Mouse (Mus musculus): Measurements from ENCODE around the gene Unc5b. TPM values are rescaled to one million over a fixed set of nuclear protein-coding genes. Genes with fewer than 3 reads are reported as not detected.

Gene Unc5b
- polyA plus RNA-seq, 1 experiment from 2014 or later, result 10.5 TPM

DNA sequence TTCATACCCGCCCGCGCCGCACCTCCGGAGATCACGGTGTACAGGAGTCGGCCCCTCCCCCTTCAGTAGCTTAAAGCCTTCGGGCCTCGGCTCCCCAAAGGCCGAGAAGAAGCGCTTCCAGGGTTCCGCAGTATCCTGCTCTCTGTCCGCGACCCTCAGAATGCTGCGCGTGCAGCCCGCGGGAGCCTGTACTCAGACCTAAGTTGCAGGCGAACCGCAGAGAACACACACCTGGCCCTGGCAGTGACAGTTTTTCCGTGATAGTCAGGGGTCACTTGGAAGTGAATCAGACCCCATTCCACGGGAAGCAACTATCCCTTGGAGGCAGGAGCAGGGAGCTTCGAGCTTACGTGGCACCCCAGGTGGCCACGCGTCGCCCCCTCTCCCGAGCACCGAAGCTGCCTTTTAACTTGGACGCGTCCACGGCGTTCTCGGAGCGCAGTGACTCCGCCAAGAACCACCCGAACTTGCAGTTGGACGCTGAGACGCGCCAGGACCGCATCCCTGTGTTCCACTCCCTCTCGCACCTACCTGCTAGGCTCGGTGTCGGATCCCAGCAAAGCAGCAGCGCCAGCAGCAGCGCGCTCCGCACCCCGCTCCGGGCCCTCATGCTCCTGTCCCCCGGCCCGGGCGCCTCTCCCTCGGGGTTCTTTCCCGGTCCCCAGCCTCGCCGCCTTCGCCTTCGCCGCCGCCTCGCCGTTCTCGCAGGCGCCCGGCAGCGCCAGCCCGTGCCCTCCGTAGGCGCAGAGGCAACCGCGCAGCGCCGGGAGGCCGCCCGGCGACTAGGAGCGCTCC lies 628 bp downstream of the Unc5b start:
- H3K9ac ChIP-seq (replicated peaks; ENCODE audit: low read length), result peak overlapping the region; percentile 93
- ATAC-seq (ENCODE audit: low FRiP score, low TSS enrichment), result peak; percentile 10; the same call in 1 of the 2 replicates
- peaks cover 53% of the 10 kb centered on the region for H3K4me1 ChIP-seq (ENCODE audit: insufficient read depth, low read length)
- peak overlapping the region; percentile 79 for H3K4me3 ChIP-seq (ENCODE audit: low read length)
- peak overlapping the region; percentile 91 for H3K4me2 ChIP-seq (replicated peaks; ENCODE audit: low read depth, low read length)
- H3K9me3 ChIP-seq (ENCODE audit: low read length), result no peaks in the 10 kb centered on the region
- peaks cover 58% of the 10 kb centered on the region for H3K27me3 ChIP-seq (ENCODE audit: insufficient read depth, low read length)
- no peaks in the 10 kb centered on the region for H3K36me3 ChIP-seq (ENCODE audit: insufficient read depth, low read length)
- peak overlapping the region; percentile 85 for H3K27ac ChIP-seq (ENCODE audit: low read length)
- under 1% methylated on average over 78 of the region's 78 CpGs for WGBS

DNA sequence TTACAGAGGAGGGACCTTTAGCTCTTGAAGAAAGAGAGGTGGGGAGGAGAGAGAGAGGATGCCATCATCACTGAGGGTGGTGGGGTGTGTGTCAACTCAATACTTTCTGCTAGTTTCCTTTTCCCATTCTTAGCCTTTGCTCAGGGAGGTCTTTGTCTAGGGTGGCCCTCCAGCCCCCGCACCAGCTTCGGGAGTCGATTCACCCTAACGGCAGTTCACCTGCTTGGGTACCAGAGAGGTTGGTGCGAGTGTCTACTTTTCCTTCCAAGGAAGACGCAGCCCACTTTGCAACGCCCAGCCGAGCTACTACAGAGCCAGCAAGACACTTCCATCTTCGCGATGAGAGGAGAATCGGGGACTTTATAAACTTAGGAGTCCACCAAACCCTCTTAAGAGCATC lies 1.4 kb downstream of the Unc5b start:
- H3K36me3 ChIP-seq (ENCODE audit: insufficient read depth, low read length), result no peaks in the 10 kb centered on the region
- peak overlapping the region; percentile 91 for H3K4me2 ChIP-seq (replicated peaks; ENCODE audit: low read depth, low read length)
- WGBS, result under 1% methylated on average over 11 of the region's 11 CpGs
- H3K27me3 ChIP-seq (ENCODE audit: insufficient read depth, low read length), result peaks cover 58% of the 10 kb centered on the region
- no peak for ATAC-seq (ENCODE audit: low FRiP score, low TSS enrichment)
- H3K27ac ChIP-seq (ENCODE audit: low read length), result no peak overlapping the region
- peaks cover 61% of the 10 kb centered on the region for H3K4me1 ChIP-seq (ENCODE audit: insufficient read depth, low read length)
- no peaks in the 10 kb centered on the region for H3K9me3 ChIP-seq (ENCODE audit: low read length)
- H3K9ac ChIP-seq (replicated peaks; ENCODE audit: low read length), result peak overlapping the region; percentile 93
- peak overlapping the region; percentile 79 for H3K4me3 ChIP-seq (ENCODE audit: low read length)

DNA sequence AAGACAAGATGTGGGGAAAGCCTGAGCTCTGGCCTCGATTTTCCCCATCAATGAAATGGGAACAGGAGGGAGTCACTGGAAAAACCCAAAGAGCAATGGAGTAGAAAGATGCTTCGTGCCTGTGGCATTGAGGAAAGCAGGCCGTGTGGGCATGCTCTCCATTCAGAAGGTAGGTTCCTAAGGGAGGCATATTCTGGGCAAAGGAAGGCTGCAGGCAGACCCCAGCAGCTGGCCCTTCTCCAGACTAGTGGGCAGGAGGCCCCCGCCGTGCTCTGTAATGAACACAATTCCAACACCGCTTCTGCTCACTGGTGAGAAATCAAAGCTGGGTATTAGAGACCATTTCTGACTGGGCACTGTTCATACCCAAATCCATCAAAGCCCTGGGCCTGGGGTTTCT lies 2.3 kb downstream of the Unc5b start:
- Histone ChIP-seq H3K9me3 (ENCODE audit: low read length) (no peaks in the 10 kb centered on the region), H3K4me3 (ENCODE audit: low read length) (peak overlapping the region; percentile 79), H3K36me3 (ENCODE audit: insufficient read depth, low read length) (no peaks in the 10 kb centered on the region), H3K4me1 (ENCODE audit: insufficient read depth, low read length) (peaks cover 70% of the 10 kb centered on the region), H3K27ac (ENCODE audit: low read length) (no peak overlapping the region), H3K9ac (replicated peaks; ENCODE audit: low read length) (peak overlapping the region; percentile 93; the same call in 1 of the 2 replicates), H3K4me2 (replicated peaks; ENCODE audit: low read depth, low read length) (peak overlapping the region; percentile 91), H3K27me3 (ENCODE audit: insufficient read depth, low read length) (peaks cover 50% of the 10 kb centered on the region)
- WGBS, result 40% methylated on average over 6 of the region's 6 CpGs
- ATAC-seq (ENCODE audit: low FRiP score, low TSS enrichment), result no peak

DNA sequence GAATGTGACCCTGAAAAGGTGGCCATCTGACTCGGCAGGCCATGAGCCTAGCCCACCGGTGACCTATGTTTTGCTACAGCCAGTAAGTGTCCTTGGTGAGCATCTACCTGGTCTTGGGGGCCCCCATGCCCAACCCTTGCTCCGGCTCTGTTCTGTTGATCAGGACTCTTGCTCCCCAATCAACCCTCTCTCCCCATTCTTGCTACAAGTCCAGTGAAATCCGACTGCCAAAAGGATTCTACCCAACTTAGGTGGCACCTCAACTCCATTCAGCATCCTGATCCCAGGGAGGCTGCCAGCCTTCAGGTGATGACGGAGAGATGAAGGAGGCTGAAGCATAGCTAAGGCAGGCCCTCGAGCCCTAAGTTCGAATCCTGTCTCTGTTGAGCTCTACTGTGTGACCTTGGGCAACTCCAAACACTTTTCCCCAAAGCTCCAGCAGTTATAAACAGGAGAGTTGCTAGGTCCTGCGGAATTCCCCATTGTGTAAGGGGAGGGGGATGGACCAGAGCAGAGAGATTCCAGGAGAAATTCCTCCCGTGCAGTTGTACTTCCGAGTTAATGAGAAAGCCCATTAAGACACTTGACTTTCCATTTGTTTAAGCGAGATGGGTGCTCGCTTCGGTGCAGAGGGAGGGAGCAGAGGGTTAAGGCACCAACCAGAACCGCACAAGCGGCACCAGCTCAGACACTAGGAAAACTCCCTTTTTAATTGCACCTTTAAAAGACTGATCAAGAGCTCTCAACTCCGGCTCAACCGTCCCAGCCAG lies 3.3 kb downstream of the Unc5b start:
- 36% methylated on average over 17 of the region's 17 CpGs for WGBS
- Histone ChIP-seq H3K4me2 (replicated peaks; ENCODE audit: low read depth, low read length) (peak overlapping the region; percentile 91), H3K9me3 (ENCODE audit: low read length) (no peaks in the 10 kb centered on the region), H3K4me1 (ENCODE audit: insufficient read depth, low read length) (peaks cover 80% of the 10 kb centered on the region), H3K4me3 (ENCODE audit: low read length) (peak overlapping the region; percentile 79), H3K36me3 (ENCODE audit: insufficient read depth, low read length) (no peaks in the 10 kb centered on the region), H3K9ac (replicated peaks; ENCODE audit: low read length) (0 out of 2 replicates have a peak overlapping the region, but pooled peaks have one; percentile 1), H3K27ac (ENCODE audit: low read length) (no peak overlapping the region; the same call in 1 of the 2 replicates), H3K27me3 (ENCODE audit: insufficient read depth, low read length) (peaks cover 42% of the 10 kb centered on the region)
- no peak for ATAC-seq (ENCODE audit: low FRiP score, low TSS enrichment)

DNA sequence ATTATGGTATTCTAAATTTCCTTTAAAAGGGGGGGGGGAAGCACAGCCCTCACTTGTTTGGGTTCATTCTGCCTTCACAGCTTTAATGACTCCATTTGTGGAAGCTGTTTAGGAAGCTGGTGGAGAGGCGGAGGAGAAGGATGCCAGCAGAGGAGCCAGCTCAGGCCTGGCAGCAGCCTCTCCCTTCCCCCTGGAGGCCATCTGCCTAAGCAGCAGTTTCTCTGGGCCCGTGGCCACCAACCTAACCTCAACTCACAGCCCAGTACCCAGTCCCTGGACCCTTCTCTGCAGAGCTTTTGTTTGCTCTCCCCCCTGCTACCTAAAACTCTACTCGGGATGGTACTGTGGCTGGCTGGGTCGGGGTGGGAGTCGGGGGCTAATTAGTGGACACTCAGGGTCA lies 4.1 kb downstream of the Unc5b start:
- Histone ChIP-seq H3K27me3 (ENCODE audit: insufficient read depth, low read length) (peaks cover 34% of the 10 kb centered on the region), H3K9ac (replicated peaks; ENCODE audit: low read length) (peak overlapping the region; percentile 50), H3K4me1 (ENCODE audit: insufficient read depth, low read length) (peaks cover 87% of the 10 kb centered on the region), H3K27ac (ENCODE audit: low read length) (peak overlapping the region; percentile 71; the same call in 1 of the 2 replicates), H3K9me3 (ENCODE audit: low read length) (no peaks in the 10 kb centered on the region), H3K4me2 (replicated peaks; ENCODE audit: low read depth, low read length) (peak overlapping the region; percentile 91), H3K36me3 (ENCODE audit: insufficient read depth, low read length) (no peaks in the 10 kb centered on the region), H3K4me3 (ENCODE audit: low read length) (peak overlapping the region; percentile 79)
- no peak for ATAC-seq (ENCODE audit: low FRiP score, low TSS enrichment)
- 12% methylated on average over 5 of the region's 5 CpGs for WGBS

DNA sequence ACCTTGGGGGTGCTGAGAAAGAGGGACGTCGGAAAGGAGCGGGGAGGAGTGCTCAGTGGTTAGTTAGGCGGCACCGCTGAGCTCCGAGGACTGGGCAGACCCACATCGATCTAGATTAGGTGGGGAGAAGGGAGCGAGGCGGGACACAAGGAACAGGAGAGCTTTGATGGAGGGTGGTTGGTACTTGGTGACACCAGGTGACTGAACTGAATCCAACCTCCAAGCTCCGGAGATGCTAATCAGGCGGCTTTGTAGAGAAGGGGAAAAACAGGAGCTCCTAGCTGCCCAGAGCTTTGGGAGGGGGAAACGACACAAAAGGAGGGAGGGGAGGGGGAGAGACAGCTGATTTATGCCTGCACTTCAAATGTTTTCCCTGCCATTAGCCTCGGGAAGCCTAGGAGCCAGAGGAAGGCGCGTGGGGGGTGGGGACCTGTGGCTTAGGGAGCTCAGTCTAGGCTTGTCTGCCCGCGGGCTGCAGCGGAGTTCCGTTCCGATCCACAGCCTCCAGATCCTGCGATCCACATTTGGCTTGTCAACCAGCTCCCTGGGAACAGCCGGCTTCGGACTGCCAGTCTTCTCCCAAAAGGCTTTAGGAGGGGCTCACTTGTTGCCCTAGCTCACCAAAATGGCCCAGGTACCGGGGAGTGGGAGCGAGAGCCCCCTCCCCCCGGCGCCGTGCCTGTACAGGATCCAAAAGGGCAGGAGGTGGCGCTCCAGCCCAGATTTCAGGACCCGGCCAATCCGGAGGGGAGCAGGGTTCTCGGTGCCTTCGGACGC lies 4.7 kb downstream of the Unc5b start:
- H3K27me3 ChIP-seq (ENCODE audit: insufficient read depth, low read length), result peaks cover 29% of the 10 kb centered on the region
- H3K4me2 ChIP-seq (replicated peaks; ENCODE audit: low read depth, low read length), result peak overlapping the region; percentile 91
- H3K9me3 ChIP-seq (ENCODE audit: low read length), result no peaks in the 10 kb centered on the region
- peak overlapping the region; percentile 71 for H3K27ac ChIP-seq (ENCODE audit: low read length)
- WGBS, result 1% methylated on average over 34 of the region's 34 CpGs
- peak overlapping the region; percentile 79 for H3K4me3 ChIP-seq (ENCODE audit: low read length)
- H3K9ac ChIP-seq (replicated peaks; ENCODE audit: low read length), result peak overlapping the region; percentile 63
- peak; percentile 28 for ATAC-seq (ENCODE audit: low FRiP score, low TSS enrichment)
- peaks cover 89% of the 10 kb centered on the region for H3K4me1 ChIP-seq (ENCODE audit: insufficient read depth, low read length)
- H3K36me3 ChIP-seq (ENCODE audit: insufficient read depth, low read length), result no peaks in the 10 kb centered on the region

DNA sequence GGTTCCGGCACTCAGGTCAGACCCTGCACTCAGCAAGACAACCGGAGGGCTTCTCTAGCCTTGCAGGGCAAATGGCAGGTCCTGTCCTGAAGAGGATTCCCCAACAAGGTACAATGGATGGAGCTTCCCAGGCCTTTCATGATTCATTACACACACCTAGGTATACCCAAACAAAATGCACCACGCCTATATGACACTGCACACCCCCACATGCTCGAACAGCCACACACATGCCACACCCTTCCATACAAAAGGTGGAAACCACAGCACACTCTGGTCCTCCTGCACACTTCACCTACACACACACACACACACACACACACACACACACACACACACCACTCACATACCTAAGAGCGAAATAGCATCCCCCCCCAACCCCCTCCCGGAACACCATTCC lies 5.4 kb downstream of the Unc5b start:
- Histone ChIP-seq H3K4me3 (ENCODE audit: low read length) (peak overlapping the region; percentile 79; the same call in 1 of the 2 replicates), H3K27me3 (ENCODE audit: insufficient read depth, low read length) (peaks cover 29% of the 10 kb centered on the region), H3K9me3 (ENCODE audit: low read length) (no peaks in the 10 kb centered on the region), H3K9ac (replicated peaks; ENCODE audit: low read length) (peak overlapping the region; percentile 63), H3K27ac (ENCODE audit: low read length) (peak overlapping the region; percentile 71; the same call in 1 of the 2 replicates), H3K4me1 (ENCODE audit: insufficient read depth, low read length) (peaks cover 94% of the 10 kb centered on the region), H3K4me2 (replicated peaks; ENCODE audit: low read depth, low read length) (peak overlapping the region; percentile 91), H3K36me3 (ENCODE audit: insufficient read depth, low read length) (no peaks in the 10 kb centered on the region)
- ATAC-seq (ENCODE audit: low FRiP score, low TSS enrichment), result no peak
- 39% methylated on average over 6 of the region's 6 CpGs for WGBS

DNA sequence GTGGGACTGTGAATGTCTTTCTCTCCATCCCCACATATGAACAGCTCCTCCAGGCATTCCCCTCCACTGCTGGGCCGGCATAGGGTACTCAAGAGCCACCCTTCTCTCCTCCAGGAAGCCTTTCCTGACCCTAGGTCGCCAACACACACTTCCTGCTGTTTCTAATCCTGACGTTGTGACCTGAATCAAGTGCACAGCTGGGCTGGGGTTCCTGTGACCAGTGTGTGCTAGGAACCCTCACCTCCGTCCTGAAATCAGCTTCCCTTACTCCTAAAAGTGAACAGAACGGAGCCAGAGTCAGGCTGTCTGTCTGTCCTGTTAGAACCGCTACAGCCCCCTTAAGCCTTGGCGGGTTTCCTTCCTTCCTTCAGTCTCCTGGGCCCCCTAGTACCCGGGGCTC lies 7.6 kb downstream of the Unc5b start:
- peak overlapping the region; percentile 14; the same call in 1 of the 2 replicates for H3K9ac ChIP-seq (replicated peaks; ENCODE audit: low read length)
- WGBS, result 12% methylated on average over 8 of the region's 8 CpGs
- 0 out of 2 replicates have a peak overlapping the region, but pooled peaks have one; percentile 11 for H3K4me2 ChIP-seq (replicated peaks; ENCODE audit: low read depth, low read length)
- ATAC-seq (ENCODE audit: low FRiP score, low TSS enrichment), result no peak
- peaks cover 12% of the 10 kb centered on the region for H3K27me3 ChIP-seq (ENCODE audit: insufficient read depth, low read length)
- H3K9me3 ChIP-seq (ENCODE audit: low read length), result no peaks in the 10 kb centered on the region
- peak overlapping the region; percentile 1; the same call in 1 of the 2 replicates for H3K27ac ChIP-seq (ENCODE audit: low read length)
- no peak overlapping the region for H3K4me3 ChIP-seq (ENCODE audit: low read length)
- H3K36me3 ChIP-seq (ENCODE audit: insufficient read depth, low read length), result no peaks in the 10 kb centered on the region
- peaks cover 94% of the 10 kb centered on the region for H3K4me1 ChIP-seq (ENCODE audit: insufficient read depth, low read length)

DNA sequence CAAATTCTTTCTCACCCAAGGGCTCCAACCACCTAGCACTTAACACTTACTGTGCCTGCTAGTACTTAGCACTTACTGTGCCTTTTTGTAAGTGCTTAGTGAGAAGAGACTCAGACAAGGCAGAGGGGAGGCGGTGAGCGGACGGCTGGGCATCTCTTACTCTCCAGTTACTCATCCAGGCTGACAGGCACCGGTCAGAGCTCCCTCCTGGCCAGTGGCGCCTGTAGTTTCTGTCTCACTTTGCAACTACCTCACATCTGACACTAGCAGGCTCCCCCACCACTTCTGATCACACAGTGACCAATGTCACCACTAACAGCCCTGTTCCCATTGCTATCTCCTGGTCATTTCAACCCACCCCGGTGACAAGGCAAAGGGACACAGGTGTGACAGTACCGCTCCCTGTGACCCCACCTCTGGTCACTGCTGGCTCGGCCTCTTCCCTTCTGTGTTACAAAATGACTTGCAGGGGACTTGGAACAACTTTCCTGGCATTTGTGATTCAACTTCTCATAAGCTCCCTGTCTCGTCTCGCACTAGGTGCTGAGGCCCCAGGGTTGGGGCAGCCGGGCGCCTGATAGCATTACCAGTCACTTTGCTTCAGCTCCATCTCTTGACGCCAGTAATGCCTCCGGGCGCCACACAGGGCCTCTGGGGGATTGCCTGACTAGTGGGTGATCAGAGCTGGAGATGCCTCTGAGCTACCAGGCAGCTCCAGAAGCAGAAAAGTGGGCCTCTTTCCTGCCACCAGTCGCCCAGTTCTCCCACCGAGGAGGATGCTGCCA lies 8.5 kb downstream of the Unc5b start:
- Histone ChIP-seq H3K27ac (ENCODE audit: low read length) (no peak overlapping the region), H3K36me3 (ENCODE audit: insufficient read depth, low read length) (no peaks in the 10 kb centered on the region), H3K4me1 (ENCODE audit: insufficient read depth, low read length) (peaks cover 94% of the 10 kb centered on the region), H3K9me3 (ENCODE audit: low read length) (no peaks in the 10 kb centered on the region), H3K9ac (replicated peaks; ENCODE audit: low read length) (no peak overlapping the region), H3K4me2 (replicated peaks; ENCODE audit: low read depth, low read length) (no peak overlapping the region), H3K4me3 (ENCODE audit: low read length) (no peak overlapping the region), H3K27me3 (ENCODE audit: insufficient read depth, low read length) (peaks cover 6% of the 10 kb centered on the region; the same call in 1 of the 2 replicates)
- WGBS, result 62% methylated on average over 17 of the region's 17 CpGs
- no peak for ATAC-seq (ENCODE audit: low FRiP score, low TSS enrichment)
